Mouse (Mus musculus) stomach, postnatal 0 days (tissue): ENCODE data around the gene Jund. TPM values are rescaled to one million over a fixed set of nuclear protein-coding genes. Genes with fewer than 3 reads are reported as not detected.
A peak's percentile ranks its signal among the peaks of the same experiment; 100 is the strongest.

Source experiments
- ATAC-seq: fragments of 200-750 bp; cut with Nextera tagmentation; 2 replicates; pipeline ENCODE4 v1.8.0; 2017; ENCODE audit not compliant: low FRiP score, low TSS enrichment
- DNase-seq: peaks from one replicate; pipeline ENCODE4 v3.0.0-alpha.2; 2016; ENCODE audit warnings: low spot score
- H3K27ac ChIP-seq: fragments of 300-500 bp; sonication (generic); replicated peaks from 2 replicates; pipeline ENCODE4 v1.5.1; 2014; ENCODE audit warnings: mild to moderate bottlenecking, control low read depth
- H3K27me3 ChIP-seq: fragments of 300-500 bp; sonication (generic); 2 replicates; pipeline ENCODE4 v1.6.1; 2014; ENCODE audit warnings: low read length; ENCODE audit not compliant: control insufficient read depth, insufficient read depth
- H3K36me3 ChIP-seq: fragments of 300-500 bp; sonication (generic); 2 replicates; pipeline ENCODE4 v1.6.1; 2014; ENCODE audit warnings: low read length, mixed read lengths; ENCODE audit not compliant: control insufficient read depth, insufficient read depth
- H3K4me1 ChIP-seq: fragments of 300-500 bp; sonication (generic); replicated peaks from 2 replicates; pipeline ENCODE4 v1.6.1; 2014; ENCODE audit warnings: antibody characterized with exemption; ENCODE audit not compliant: control insufficient read depth, insufficient read depth
- H3K4me2 ChIP-seq: fragments of 300-500 bp; sonication (generic); replicated peaks from 2 replicates; pipeline ENCODE4 v1.6.1; 2014; ENCODE audit warnings: low read depth, mild to moderate bottlenecking, control low read depth, moderate library complexity
- H3K4me3 ChIP-seq: fragments of 300-500 bp; sonication (generic); 2 replicates; pipeline ENCODE4 v1.5.1; 2014; ENCODE audit warnings: low read depth, low read length, control low read depth
- H3K9ac ChIP-seq: fragments of 300-500 bp; sonication (generic); 2 replicates; pipeline ENCODE4 v1.6.1; 2014; ENCODE audit warnings: mild to moderate bottlenecking, low read length, control low read depth, mixed read lengths
- H3K9me3 ChIP-seq: fragments of 300-500 bp; sonication (generic); 2 replicates; pipeline ENCODE4 v1.6.1; 2016; ENCODE audit warnings: low read length; ENCODE audit not compliant: control insufficient read depth
- CTCF ChIP-seq: IDR thresholded peaks from 2 replicates; pipeline ENCODE4 v1.5.1; 2016; ENCODE audit warnings: antibody characterized with exemption, low read depth, mild to moderate bottlenecking, moderate library complexity
- EP300 ChIP-seq: optimal IDR thresholded peaks from 2 replicates; pipeline ENCODE3; 2016; ENCODE audit warnings: antibody characterized with exemption
- WGBS: fragments of 180-500 bp; shearing (Covaris S2); extraction: QIAGEN DNeasy Blood & Tissue Kit; methylation state at CpG from one replicate; pipeline ENCODE4 v1.1.7; 2014; 5-methylcytosine and 5-hydroxymethylcytosine counted together
- polyA plus RNA-seq: library from polyadenylated mRNA; unstranded; fragments of >200 nt; fragmentation: Nextera tagmentation; extraction: Ambion mirVana; gene quantifications from 2 replicates; pipeline ENCODE4 v1.2.1, GENCODE M21; 2015

Gene Jund
- polyA plus RNA-seq, 1 experiment from 2014 or later = 78.3 TPM

DNA sequence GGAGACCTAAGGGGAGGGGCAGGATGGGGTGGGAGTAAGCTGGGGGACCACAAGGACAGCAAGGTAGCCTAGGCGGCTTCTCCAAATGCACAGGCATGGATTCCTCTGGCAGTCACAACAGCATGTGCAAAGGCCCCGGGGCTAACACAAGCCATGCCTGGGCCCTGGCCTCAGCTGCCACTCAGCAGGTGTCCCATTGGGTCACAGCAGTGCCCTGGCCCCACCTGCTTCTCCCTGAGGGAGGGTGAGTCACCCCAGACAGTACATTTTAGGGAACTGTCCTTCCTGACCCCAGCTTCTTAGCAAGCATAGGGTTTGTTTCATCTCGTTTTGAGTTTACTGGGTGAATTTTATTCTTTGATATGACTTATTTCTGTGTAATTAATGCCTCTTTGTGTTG lies 16.1 kb upstream of the Jund start:
- TF ChIP-seq EP300 (no peak), CTCF (no peak)
- H3K4me1 ChIP-seq = peaks cover 4% of the 10 kb centered on the region
- H3K27ac ChIP-seq = peak overlapping the region; percentile 91
- H3K36me3 ChIP-seq = 0 out of 2 replicates have a peak, but pooled peaks cover 3% of the 10 kb centered on the region
- H3K9ac ChIP-seq = peak overlapping the region; percentile 38; the same call in 1 of the 2 replicates
- 54% methylated on average over 3 of the region's 3 CpGs for WGBS
- DNase-seq (no peak), ATAC-seq (no peak)
- no peaks in the 10 kb centered on the region for H3K9me3 ChIP-seq
- peak overlapping the region; percentile 31 for H3K4me2 ChIP-seq
- no peak overlapping the region for H3K4me3 ChIP-seq
- no peaks in the 10 kb centered on the region for H3K27me3 ChIP-seq

DNA sequence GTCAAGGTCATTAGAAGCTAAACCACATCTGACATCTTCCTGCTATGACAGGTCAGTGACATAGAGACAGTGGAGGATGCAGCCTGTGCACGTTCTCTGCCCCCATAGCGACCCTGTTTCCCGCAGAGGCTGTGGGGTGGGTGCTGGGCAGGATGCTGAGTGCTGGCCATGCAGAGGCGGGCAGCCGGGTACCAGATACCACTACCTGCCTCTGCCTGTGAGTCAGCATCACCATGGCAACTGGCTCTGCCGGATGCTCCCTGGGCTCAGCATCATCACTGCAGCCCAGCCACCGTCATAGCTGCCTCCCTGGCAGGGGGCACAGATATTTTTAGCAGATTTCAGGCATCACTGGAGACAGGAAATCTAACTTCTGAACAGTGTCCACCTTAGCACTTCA lies 14.5 kb upstream of the Jund start:
- no peak for ATAC-seq

DNA sequence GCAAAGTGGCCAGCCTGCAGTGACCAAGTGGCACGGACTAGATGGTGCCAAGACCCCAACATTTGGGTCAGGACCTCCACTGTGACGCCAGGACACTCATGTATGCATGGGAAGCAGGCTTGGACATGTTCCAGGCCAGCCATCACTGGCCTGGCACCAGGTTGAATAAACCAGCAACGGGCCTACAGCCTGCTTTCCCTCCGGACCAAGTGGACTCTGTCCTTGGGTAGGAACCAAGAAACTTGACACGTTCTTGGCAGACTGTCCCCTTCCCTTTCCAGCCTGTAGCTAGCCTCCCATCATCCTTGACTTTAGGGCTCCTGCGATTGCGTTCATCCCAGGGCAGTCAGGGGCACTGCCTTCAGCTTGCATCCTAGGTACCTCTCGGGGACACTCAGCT lies 11.2 kb upstream of the Jund start:
- H3K27me3 ChIP-seq = no peaks in the 10 kb centered on the region
- DNase-seq = peak; percentile 48
- H3K9ac ChIP-seq = no peak overlapping the region
- H3K9me3 ChIP-seq = no peaks in the 10 kb centered on the region
- no peaks in the 10 kb centered on the region for H3K36me3 ChIP-seq
- WGBS = 44% methylated on average over 8 of the region's 8 CpGs
- no peak overlapping the region for H3K4me2 ChIP-seq
- peak overlapping the region; percentile 36; the same call in 1 of the 2 replicates for H3K27ac ChIP-seq
- no peak; the same call in 1 of the 2 replicates for ATAC-seq
- H3K4me3 ChIP-seq = no peak overlapping the region
- TF ChIP-seq CTCF = no peak
- TF ChIP-seq EP300 = no peak
- H3K4me1 ChIP-seq = peaks cover 10% of the 10 kb centered on the region

More for the DNA sequence above, 14.5 kb upstream of the Jund start:
- Histone ChIP-seq H3K9ac (no peak overlapping the region), H3K4me3 (no peak overlapping the region), H3K27ac (no peak overlapping the region), H3K36me3 (no peaks in the 10 kb centered on the region), H3K4me1 (peaks cover 4% of the 10 kb centered on the region), H3K27me3 (no peaks in the 10 kb centered on the region), H3K4me2 (no peak overlapping the region), H3K9me3 (no peaks in the 10 kb centered on the region)
- TF ChIP-seq CTCF (no peak), EP300 (no peak)
- WGBS = 64% methylated on average over 7 of the region's 7 CpGs
- peak; percentile 16 for DNase-seq

DNA sequence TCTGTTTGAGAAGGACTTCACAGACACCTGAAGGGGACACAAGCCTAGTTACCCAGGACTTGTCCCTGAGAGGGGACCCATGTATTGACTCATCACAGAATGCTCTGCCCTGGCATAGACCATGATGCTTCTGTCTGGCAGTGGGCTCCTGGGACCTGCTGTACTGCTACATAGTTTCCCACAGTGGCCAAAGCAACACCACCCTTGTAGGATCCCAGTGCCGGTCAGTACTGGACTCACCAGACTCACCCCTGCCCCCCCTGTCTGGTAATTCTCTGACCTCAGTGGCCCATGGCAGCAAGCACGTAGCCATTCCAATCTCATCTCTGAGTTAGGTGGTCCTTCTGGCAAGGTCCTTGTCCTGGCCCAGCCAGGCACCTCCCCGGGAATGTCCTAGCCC lies 10.6 kb upstream of the Jund start:
- WGBS = 91% methylated on average over 3 of the region's 3 CpGs
- Histone ChIP-seq H3K27me3 (no peaks in the 10 kb centered on the region), H3K9me3 (no peaks in the 10 kb centered on the region), H3K27ac (peak overlapping the region; percentile 36; the same call in 1 of the 2 replicates), H3K4me3 (no peak overlapping the region), H3K9ac (no peak overlapping the region), H3K4me2 (no peak overlapping the region), H3K36me3 (no peaks in the 10 kb centered on the region), H3K4me1 (peaks cover 9% of the 10 kb centered on the region; the same call in 1 of the 2 replicates)
- ATAC-seq = no peak
- DNase-seq = no peak
- no peak for TF ChIP-seq CTCF
- no peak for TF ChIP-seq EP300

DNA sequence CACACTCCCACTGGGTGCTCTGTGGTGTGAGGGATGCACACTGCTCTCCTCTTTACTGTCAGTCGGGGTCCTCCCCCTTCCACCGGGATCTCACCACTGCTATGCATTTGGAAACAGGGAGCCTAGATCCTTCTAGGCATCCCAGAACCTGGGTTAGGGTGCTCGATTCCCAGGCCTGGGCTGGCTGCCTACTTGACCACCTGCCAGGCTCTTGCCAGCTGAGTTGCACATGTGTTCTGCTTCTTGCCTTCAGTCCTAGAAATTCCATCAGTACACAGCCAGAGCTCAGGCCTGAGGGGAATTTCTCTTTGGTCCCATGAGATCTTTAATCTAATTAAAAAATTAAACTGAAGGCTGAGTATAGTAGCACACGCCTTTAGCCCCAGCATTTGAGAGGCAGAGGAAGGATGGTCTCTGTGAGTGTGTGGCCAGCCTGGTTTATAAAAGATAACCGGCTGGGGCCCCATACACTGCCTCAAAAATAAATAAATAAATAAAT lies 8.8 kb upstream of the Jund start:
- no peak for DNase-seq

DNA sequence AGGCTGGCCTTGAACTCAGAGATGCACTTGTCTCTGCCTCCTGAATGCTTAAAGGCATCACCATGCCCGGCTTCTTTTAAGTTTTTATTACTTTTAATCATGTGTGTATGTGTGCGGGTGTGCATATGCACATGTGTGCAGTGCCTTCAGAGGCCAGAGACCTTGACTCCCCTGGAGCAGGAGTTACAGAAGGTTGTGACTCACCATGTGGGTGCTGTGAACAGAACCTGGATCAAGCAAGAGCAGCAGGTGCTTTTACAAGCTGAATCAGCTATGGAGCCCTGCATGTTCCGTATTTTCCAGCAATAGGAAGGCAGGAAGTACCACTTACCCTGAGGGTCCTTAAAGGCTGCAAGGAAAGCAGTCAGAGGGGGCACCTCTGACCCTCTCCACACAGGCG lies 7.5 kb upstream of the Jund start:
- Histone ChIP-seq H3K4me1 (peaks cover 15% of the 10 kb centered on the region), H3K9me3 (no peaks in the 10 kb centered on the region), H3K36me3 (no peaks in the 10 kb centered on the region), H3K9ac (no peak overlapping the region), H3K4me3 (no peak overlapping the region), H3K27me3 (no peaks in the 10 kb centered on the region), H3K27ac (no peak overlapping the region), H3K4me2 (peak overlapping the region; percentile 50)
- no peak for TF ChIP-seq CTCF
- no peak for TF ChIP-seq EP300
- 69% methylated on average over 4 of the region's 4 CpGs for WGBS
- no peak for ATAC-seq
- no peak for DNase-seq

More for the DNA sequence above, 8.8 kb upstream of the Jund start:
- H3K9me3 ChIP-seq = no peaks in the 10 kb centered on the region
- ATAC-seq = no peak
- peaks cover 9% of the 10 kb centered on the region; the same call in 1 of the 2 replicates for H3K4me1 ChIP-seq
- H3K36me3 ChIP-seq = no peaks in the 10 kb centered on the region
- H3K27me3 ChIP-seq = no peaks in the 10 kb centered on the region
- no peak overlapping the region for H3K27ac ChIP-seq
- no peak overlapping the region for H3K9ac ChIP-seq
- no peak for TF ChIP-seq EP300
- TF ChIP-seq CTCF = no peak
- no peak overlapping the region for H3K4me2 ChIP-seq
- WGBS = 62% methylated on average over 5 of the region's 5 CpGs
- H3K4me3 ChIP-seq = no peak overlapping the region
